ENCODE assay signal across 8 mouse cellular contexts in the genomic region with DNA sequence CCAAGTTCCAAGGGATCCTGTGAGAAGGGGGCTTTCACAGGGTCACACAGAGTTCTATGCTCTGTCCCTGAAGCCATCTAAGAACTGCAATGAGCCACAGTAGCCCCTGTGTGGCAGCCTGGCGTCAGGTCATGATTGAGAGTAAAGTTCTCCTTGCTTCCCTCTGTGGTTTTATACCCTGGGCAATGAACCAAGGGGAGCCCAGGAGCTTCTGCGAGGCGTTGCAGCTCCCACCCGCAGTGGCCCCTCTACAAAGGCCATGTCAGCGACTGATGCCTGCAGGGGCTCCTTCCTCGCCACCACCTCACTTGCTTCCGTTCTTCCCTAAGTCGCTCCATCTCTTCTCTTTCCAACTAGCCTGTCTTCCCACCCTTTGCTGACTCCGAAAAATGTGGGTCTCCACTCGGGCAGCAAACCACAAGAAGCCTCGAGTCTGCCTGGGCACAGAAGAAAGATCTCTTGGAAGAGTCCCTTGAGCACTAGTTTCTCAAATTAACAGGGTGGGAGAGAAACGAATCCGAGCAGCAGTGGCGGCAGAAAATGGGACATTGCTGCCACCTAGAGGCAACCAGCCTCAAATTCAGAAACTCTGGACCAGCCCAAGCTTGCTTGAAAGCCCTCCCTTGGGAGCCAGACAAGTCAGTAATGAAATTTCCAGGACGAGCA. TPM values are rescaled to one million over a fixed set of nuclear protein-coding genes. Genes with fewer than 3 reads are reported as not detected.
DNase-seq lines count a peak whose midpoint lies in the region; ATAC-seq and TF ChIP-seq lines count a peak whose summit lies in the region.

No protein-coding gene starts in this region.

- H3K27ac ChIP-seq in bone marrow, adult 2 months (ENCODE audit: control insufficient read depth, insufficient read depth, low read depth, low read length, poor library complexity): no peak overlapping the region; the same call in 1 of the 2 replicates
- peak overlapping the region; percentile 73 for H3K27ac ChIP-seq in embryonic fibroblast, embryonic 13.5 days (ENCODE audit: insufficient read depth, low read length)
- H3K27ac ChIP-seq in heart, embryonic 10.5 days: peak overlapping the region; percentile 72; the same call in 1 of the 2 replicates
- H3K27ac ChIP-seq in kidney, embryonic 14.5 days (ENCODE audit: low read depth, low read length): no peak overlapping the region
- H3K27ac ChIP-seq in liver, adult 2 months (replicated peaks; ENCODE audit: insufficient read depth, low read depth, low read length): no peak overlapping the region

- peaks cover 4% of the 10 kb centered on the region; the same call in 1 of the 2 replicates for H3K27me3 ChIP-seq in heart, embryonic 10.5 days (ENCODE audit: insufficient read depth, poor library complexity, severe bottlenecking)
- H3K27me3 ChIP-seq in kidney, embryonic 14.5 days (ENCODE audit: control insufficient read depth, insufficient read depth, low read length): no peaks in the 10 kb centered on the region
- no peaks in the 10 kb centered on the region for H3K27me3 ChIP-seq in liver, adult 2 months (ENCODE audit: control insufficient read depth, insufficient read depth, low read length)

- peak overlapping the region; percentile 55 for H3K9ac ChIP-seq in kidney, embryonic 14.5 days (ENCODE audit: low read depth, low read length)
- 0 out of 2 replicates have a peak overlapping the region, but pooled peaks have one; percentile 12 for H3K9ac ChIP-seq in liver, adult 2 months (ENCODE audit: low read depth, low read length)

- TF ChIP-seq POLR2A in bone marrow, adult 2 months (IDR thresholded peaks at IDR 0.05; ENCODE audit: borderline replicate concordance, control insufficient read depth, low read depth, low read length): no peak
- no peak for TF ChIP-seq POLR2A in embryonic fibroblast, embryonic 13.5 days (IDR thresholded peaks at IDR 0.05; ENCODE audit: low read depth, low read length)
- TF ChIP-seq POLR2A in liver, adult 2 months (IDR thresholded peaks at IDR 0.05; ENCODE audit: extremely low read depth, insufficient read depth, low read length): no peak

- H3K4me3 ChIP-seq in bone marrow, adult 2 months (replicated peaks; ENCODE audit: control insufficient read depth, low read depth, low read length): peak overlapping the region; percentile 74
- H3K4me3 ChIP-seq in embryonic fibroblast, embryonic 13.5 days (ENCODE audit: insufficient read depth, low read length): peak overlapping the region; percentile 21
- H3K4me3 ChIP-seq in heart, embryonic 10.5 days: peak overlapping the region; percentile 66
- H3K4me3 ChIP-seq in kidney, embryonic 14.5 days (ENCODE audit: low read length): peak overlapping the region; percentile 45
- peak overlapping the region; percentile 27 for H3K4me3 ChIP-seq in liver, adult 2 months (ENCODE audit: insufficient read depth, low read depth, low read length)

- H3K4me1 ChIP-seq in bone marrow, adult 2 months (ENCODE audit: control insufficient read depth, insufficient read depth, low read length): no peaks in the 10 kb centered on the region
- H3K4me1 ChIP-seq in embryonic fibroblast, embryonic 13.5 days (ENCODE audit: control insufficient read depth, insufficient read depth, low read length): peaks cover 9% of the 10 kb centered on the region
- no peaks in the 10 kb centered on the region for H3K4me1 ChIP-seq in heart, embryonic 10.5 days
- H3K4me1 ChIP-seq in kidney, embryonic 14.5 days (ENCODE audit: control insufficient read depth, insufficient read depth, low read length): no peaks in the 10 kb centered on the region
- H3K4me1 ChIP-seq in liver, adult 2 months (ENCODE audit: control insufficient read depth, insufficient read depth, low read length): no peaks in the 10 kb centered on the region

- peak; percentile 78 to 80 for DNase-seq in B cell, adult 2 months
- peak; percentile 86 for DNase-seq in heart, embryonic 10.5 days (ENCODE audit: low spot score)
- DNase-seq in liver, adult 2 months (ENCODE audit: extremely low read depth, low read depth, low spot score): peak; percentile 21
- peak; percentile 57 to 59 for DNase-seq in spleen, postnatal 36 days (ENCODE audit: low spot score in 2 of 2)

- no peaks in the 10 kb centered on the region for H3K36me3 ChIP-seq in heart, embryonic 10.5 days
- H3K36me3 ChIP-seq in kidney, embryonic 14.5 days (ENCODE audit: control insufficient read depth, insufficient read depth, low read length): no peaks in the 10 kb centered on the region
- H3K36me3 ChIP-seq in liver, adult 2 months (ENCODE audit: control insufficient read depth, insufficient read depth, low read length): no peaks in the 10 kb centered on the region

- H3K4me2 ChIP-seq in kidney, embryonic 14.5 days (replicated peaks; ENCODE audit: low read depth, low read length): peak overlapping the region; percentile 92

- WGBS in bone marrow, adult 2 months: under 1% methylated on average over 15 of the region's 15 CpGs
- under 1% methylated on average over 15 of the region's 15 CpGs for WGBS in heart, embryonic 10.5 days
- WGBS in kidney, embryonic 14.5 days: under 1% methylated on average over 15 of the region's 15 CpGs
- 3% methylated on average over 15 of the region's 15 CpGs for whole genome bisulfite sequencing in liver, adult 2 months

- peak; percentile 85 for ATAC-seq in kidney, embryonic 14.5 days (ENCODE audit: low FRiP score, low TSS enrichment)
- peak; percentile 40 for ATAC-seq in monocyte, adult 5-6 weeks (replicated peaks; ENCODE audit: insufficient number of reproducible peaks, low FRiP score, low TSS enrichment, poor library complexity, severe bottlenecking)

- H3K79me2 ChIP-seq in liver, adult 2 months (ENCODE audit: control insufficient read depth, insufficient read depth, low read length): no peaks in the 10 kb centered on the region

- no peaks in the 10 kb centered on the region for H3K9me3 ChIP-seq in heart, embryonic 10.5 days
- no peaks in the 10 kb centered on the region for H3K9me3 ChIP-seq in kidney, embryonic 14.5 days (ENCODE audit: control insufficient read depth, low read length)

- TF ChIP-seq CTCF in bone marrow, adult 2 months (IDR thresholded peaks at IDR 0.05; ENCODE audit: control insufficient read depth, insufficient read depth, low read length): peak; percentile 75
- peak; percentile 51; the same call in 1 of the 2 replicates for TF ChIP-seq CTCF in embryonic fibroblast, embryonic 13.5 days (IDR thresholded peaks at IDR 0.05; ENCODE audit: borderline replicate concordance, insufficient read depth, low read length)
- TF ChIP-seq CTCF in liver, adult 2 months (IDR thresholded peaks at IDR 0.05; ENCODE audit: low read depth, low read length): peak; percentile 83

RNA-seq across cellular contexts. Expression of gene 1700016C15Rik, which starts 27.0 kb away (rescaled TPM):
- polyA plus RNA-seq in bone marrow, adult 2 months (2011; ENCODE audit: insufficient read depth, insufficient read length, low replicate concordance, missing spikeins): not detected in 2 replicates
- polyA plus RNA-seq in embryonic fibroblast, embryonic 13.5 days (2011; ENCODE audit: insufficient read length, low read depth, missing spikeins): not detected in 2 replicates
- polyA plus RNA-seq in heart, embryonic 10.5 days (2016; fragmentation: Nextera tagmentation; extraction: Ambion mirVana): not detected in 2 replicates
- polyA plus RNA-seq in kidney, embryonic 14.5 days (2014; fragmentation: Nextera tagmentation; extraction: Ambion mirVana): not detected in 2 replicates
- not detected in 2 replicates for total RNA-seq in liver, adult 2 months (2014; rRNA removed)
- polyA plus RNA-seq in liver, adult 2 months (2012; rRNA removed): not detected in 2 replicates
- total RNA-seq in monocyte, adult 5-6 weeks (2017): not detected in 3 replicates

Comparison
In these comparisons a context has a peak if more than half of its experiments do, and no peak if none do; other contexts are left out.
1. DNase-seq: peak in every context shown above with its lines; median percentile 86 in heart, embryonic 10.5 days; 79 in B cell, adult 2 months; 58 in spleen, postnatal 36 days; 21 in liver, adult 2 months.
2. H3K27ac ChIP-seq: peak in embryonic fibroblast, embryonic 13.5 days (single experiment) and heart, embryonic 10.5 days (single experiment); none in bone marrow, adult 2 months (single experiment), kidney, embryonic 14.5 days (single experiment) and liver, adult 2 months (single experiment).
3. H3K4me3 ChIP-seq: peak in every context shown above with its lines; median percentile 74 in bone marrow, adult 2 months; 66 in heart, embryonic 10.5 days; 45 in kidney, embryonic 14.5 days; 27 in liver, adult 2 months; 21 in embryonic fibroblast, embryonic 13.5 days.
4. Peak in every context shown above with its lines, with median percentiles within 50 percentile points of each other: CTCF ChIP-seq.